Mouse (Mus musculus) common myeloid progenitor, adult 5-6 weeks (primary cell): ENCODE results near the gene Gm3194. TPM values are rescaled to one million over a fixed set of nuclear protein-coding genes. Genes with fewer than 3 reads are reported as not detected.
"Not testable (repeated sequence)": the region's sequence is repeated elsewhere in the genome, so short reads cannot be mapped to it uniquely, and the experiment has no call there.

Source experiments
- ATAC-seq: replicated peaks from 2 replicates; pipeline ENCODE4 v1.8.0; 2016; ENCODE audit warnings: low read depth, mild to moderate bottlenecking, moderate TSS enrichment, inconsistent platforms; ENCODE audit not compliant: poor library complexity, severe bottlenecking
- total RNA-seq: library from RNA; stranded (forward); fragments of 200-1000, 187-1606 nt; gene quantifications from 2 replicates; pipeline ENCODE4 v1.2.3, GENCODE M21; 2017

Gene Gm3194
- 0.29 and 1.1 TPM in 2 replicates for total RNA-seq

DNA sequence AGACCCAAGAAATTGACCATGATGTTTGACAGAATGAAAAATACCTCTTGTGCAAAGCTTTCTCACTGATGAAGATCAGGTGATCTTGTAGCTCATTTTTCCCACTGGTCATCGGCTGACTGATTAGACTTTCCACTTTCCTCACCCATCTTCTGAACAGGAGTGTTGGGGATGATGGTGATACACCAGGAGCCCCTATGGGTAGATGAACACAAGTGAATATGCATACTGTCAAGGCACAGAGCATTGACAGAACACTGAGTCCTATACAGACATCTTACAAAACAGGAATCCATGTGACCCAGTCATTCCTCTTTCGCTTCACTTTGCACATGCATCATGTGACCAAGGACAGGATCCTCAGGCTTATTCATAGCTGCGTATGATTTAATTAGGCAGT is at the start of gene Gm3194:
Gene Gm3194 (minus strand): TSS at position 101 of the 400 bp plus-strand sequence.
- ATAC-seq = not testable (repeated sequence)

- ATAC-seq = not testable (repeated sequence)
Observed at GRCm38 (mm10) chr14:5501374-5501773, 46.1 kb upstream of the Gm3194 start, which contains the start of gene Gm3488. Gene Gm3488, plus strand, starts transcription at chr14:5501674.

GRCm38 (mm10) chr14:5483907-5484306 is 28.6 kb upstream of the Gm3194 start, which contains the start of gene Gm3187:
Gene Gm3187, plus strand, starts transcription at chr14:5484207.
- ATAC-seq = not testable (repeated sequence)

- ATAC-seq = not testable (repeated sequence)
Observed at GRCm38 (mm10) chr14:5477730-5478129, 22.5 kb upstream of the Gm3194 start, which contains the start of gene Gm8246. Gene Gm8246, minus strand, starts transcription at chr14:5477830.

DNA sequence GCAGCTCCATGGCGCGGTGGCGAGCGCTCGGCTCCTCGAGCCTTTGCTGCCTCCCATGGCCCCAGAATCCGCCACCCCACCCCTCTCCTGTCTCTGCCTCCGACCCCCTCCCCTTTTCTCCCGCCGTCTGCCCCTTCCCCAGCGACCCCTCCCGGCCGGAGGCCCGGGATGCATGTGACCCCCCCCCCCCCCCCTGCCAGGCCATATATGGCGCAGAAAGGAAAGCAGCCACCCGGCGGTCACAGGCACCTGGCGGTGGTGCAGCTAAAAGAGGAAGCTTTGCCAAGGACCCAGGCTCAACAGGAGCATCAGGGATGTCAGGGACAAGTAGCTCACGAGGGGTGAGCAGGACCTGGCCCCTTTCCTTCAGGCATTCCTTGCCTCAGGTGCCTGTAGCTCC is 5.2 kb upstream of the Gm3194 start:
- not testable (repeated sequence) for ATAC-seq

DNA sequence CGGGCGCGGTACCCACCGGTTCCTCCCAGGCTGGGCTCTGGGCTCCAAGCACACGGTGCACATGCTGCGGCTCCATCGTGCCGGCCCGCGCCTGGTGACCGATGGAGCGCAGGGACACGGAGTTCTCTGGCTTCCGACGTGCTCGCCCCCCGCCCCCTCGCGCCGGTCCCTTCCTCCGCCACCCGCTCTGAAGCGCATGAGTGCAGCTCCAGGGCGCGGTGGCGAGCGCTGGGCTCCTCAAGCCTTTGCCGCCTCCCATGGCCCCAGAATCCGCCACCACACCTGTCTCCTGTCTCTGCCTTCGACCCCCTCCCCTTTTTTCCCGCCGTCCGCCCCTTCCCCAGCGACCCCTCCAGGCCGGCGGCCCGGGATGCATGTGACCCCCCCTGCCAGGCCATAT is 66.3 kb downstream of the Gm3194 start, which contains the start of gene Gm3500:
Gene Gm3500 (minus strand): TSS at position 101 of the 400 bp plus-strand sequence.
- ATAC-seq = not testable (repeated sequence)

Other genes starting within 250 kb of the Gm3194 start
- not detected in 2 replicates for gene Gm3526, start 194.9 kb downstream of the Gm3194 start, total RNA-seq
- not detected in 2 replicates for gene Gm3542, start 120.5 kb downstream of the Gm3194 start, total RNA-seq
- gene Gm3500, start 66.4 kb downstream of the Gm3194 start, total RNA-seq = not detected in 2 replicates
- gene Gm8246, start 22.4 kb upstream of the Gm3194 start, total RNA-seq = not detected in 2 replicates
- gene Gm3187, start 28.7 kb upstream of the Gm3194 start, total RNA-seq = not detected in 2 replicates
- 1.1 TPM in 1 of 2 replicates, not detected in the other for gene Gm3488, start 46.2 kb upstream of the Gm3194 start, total RNA-seq
- not detected in 2 replicates for gene Gm3532, start 83.0 kb upstream of the Gm3194 start, total RNA-seq
- gene Gm8265, start 177.6 kb upstream of the Gm3194 start, total RNA-seq = not detected in 2 replicates
- not detected in 2 replicates for gene Gm9603, start 232.0 kb upstream of the Gm3194 start, total RNA-seq